Mouse (Mus musculus): ENCODE measurements around the gene Pla2g3. TPM values are rescaled to one million over a fixed set of nuclear protein-coding genes. Genes with fewer than 3 reads are reported as not detected.

The Pla2g3 gene
- polyA plus RNA-seq, 1 experiment = 0.28 TPM

DNA sequence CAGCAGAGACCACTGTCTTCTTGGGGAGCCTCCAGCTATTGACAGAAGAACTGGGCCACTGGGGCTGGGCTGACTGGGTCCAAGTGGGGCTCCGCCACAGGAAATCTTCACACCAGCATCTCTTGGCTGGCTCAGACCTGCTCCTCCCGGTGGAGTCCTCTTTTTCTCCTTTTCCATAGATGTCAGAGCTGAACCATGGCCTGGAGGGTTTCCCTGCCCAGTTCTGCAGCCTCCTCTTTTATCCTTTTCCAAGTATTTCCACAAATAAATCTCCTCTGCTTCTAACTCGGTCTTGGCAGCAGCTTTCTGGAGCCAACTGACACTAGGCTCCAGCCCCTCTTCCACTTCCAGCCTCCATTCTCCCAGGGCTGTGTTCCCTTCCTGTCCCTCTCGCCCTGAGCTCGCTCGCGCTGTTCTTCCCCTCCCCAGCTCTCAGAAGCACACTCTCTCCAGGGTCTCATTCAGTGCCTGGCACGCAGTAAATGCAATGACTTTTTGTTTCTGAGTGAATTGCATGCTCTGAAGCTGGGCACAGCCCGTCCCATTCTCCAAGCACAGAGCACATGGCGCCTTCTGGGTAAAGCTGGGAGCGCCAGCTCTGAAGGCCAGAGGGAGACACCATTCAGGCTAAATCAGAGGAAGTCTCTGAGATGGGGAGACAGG, 4.0 kb upstream of the Pla2g3 start:
- no peak for TF ChIP-seq EP300 (IDR thresholded peaks at IDR 0.05; ENCODE audit: insufficient read depth, low read depth, low read length)
- no peak for TF ChIP-seq CTCF (IDR thresholded peaks at IDR 0.05; ENCODE audit: low read depth, low read length)
- no peak for TF ChIP-seq POLR2A (IDR thresholded peaks at IDR 0.05; ENCODE audit: insufficient read depth, low read length)
- H3K9me3 ChIP-seq (replicated peaks; ENCODE audit: control insufficient read depth, insufficient read depth, low read length, poor library complexity, severe bottlenecking) = no peaks in the 10 kb centered on the region
- H3K4me3 ChIP-seq (ENCODE audit: low read depth, low read length) = no peak overlapping the region
- H3K27me3 ChIP-seq (ENCODE audit: control insufficient read depth, insufficient read depth, low read length, poor library complexity, severe bottlenecking) = no peaks in the 10 kb centered on the region
- H3K4me1 ChIP-seq (ENCODE audit: control insufficient read depth, insufficient read depth, low read length) = no peaks in the 10 kb centered on the region
- H3K36me3 ChIP-seq (ENCODE audit: control insufficient read depth, insufficient read depth, low read length, poor library complexity, severe bottlenecking) = no peaks in the 10 kb centered on the region
- H3K9ac ChIP-seq (ENCODE audit: low read depth, poor library complexity, severe bottlenecking) = no peak overlapping the region
- H3K27ac ChIP-seq (ENCODE audit: insufficient read depth, low read length) = no peak overlapping the region

DNA sequence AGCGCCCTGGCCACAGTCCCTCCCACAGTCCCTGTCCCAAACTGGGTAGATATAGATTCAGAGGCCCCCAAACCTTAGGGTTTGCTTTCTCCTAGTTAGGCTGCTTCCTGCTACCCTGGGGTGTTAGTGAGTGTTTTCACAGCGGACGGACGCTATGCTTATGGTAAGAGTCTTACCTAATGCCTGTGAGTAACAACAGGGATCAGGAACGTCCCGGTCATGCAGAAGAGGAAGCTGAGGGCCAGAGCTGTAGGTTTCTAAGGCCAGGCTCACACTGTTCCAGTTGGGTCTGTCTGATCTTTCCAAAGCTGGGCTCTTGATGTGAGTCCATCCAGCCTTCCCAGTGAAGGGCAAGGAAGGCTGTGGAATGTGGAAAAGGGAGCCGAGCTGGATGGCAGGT, 1.7 kb upstream of the Pla2g3 start:
- Histone ChIP-seq H3K9me3 (replicated peaks; ENCODE audit: control insufficient read depth, insufficient read depth, low read length, poor library complexity, severe bottlenecking) (no peaks in the 10 kb centered on the region), H3K27me3 (ENCODE audit: control insufficient read depth, insufficient read depth, low read length, poor library complexity, severe bottlenecking) (no peaks in the 10 kb centered on the region), H3K27ac (ENCODE audit: insufficient read depth, low read length) (no peak overlapping the region), H3K4me3 (ENCODE audit: low read depth, low read length) (no peak overlapping the region), H3K9ac (ENCODE audit: low read depth, poor library complexity, severe bottlenecking) (no peak overlapping the region), H3K4me1 (ENCODE audit: control insufficient read depth, insufficient read depth, low read length) (no peaks in the 10 kb centered on the region), H3K36me3 (ENCODE audit: control insufficient read depth, insufficient read depth, low read length, poor library complexity, severe bottlenecking) (no peaks in the 10 kb centered on the region)
- no peak for TF ChIP-seq CTCF (IDR thresholded peaks at IDR 0.05; ENCODE audit: low read depth, low read length)
- TF ChIP-seq EP300 (IDR thresholded peaks at IDR 0.05; ENCODE audit: insufficient read depth, low read depth, low read length) = no peak
- TF ChIP-seq POLR2A (IDR thresholded peaks at IDR 0.05; ENCODE audit: insufficient read depth, low read length) = no peak

DNA sequence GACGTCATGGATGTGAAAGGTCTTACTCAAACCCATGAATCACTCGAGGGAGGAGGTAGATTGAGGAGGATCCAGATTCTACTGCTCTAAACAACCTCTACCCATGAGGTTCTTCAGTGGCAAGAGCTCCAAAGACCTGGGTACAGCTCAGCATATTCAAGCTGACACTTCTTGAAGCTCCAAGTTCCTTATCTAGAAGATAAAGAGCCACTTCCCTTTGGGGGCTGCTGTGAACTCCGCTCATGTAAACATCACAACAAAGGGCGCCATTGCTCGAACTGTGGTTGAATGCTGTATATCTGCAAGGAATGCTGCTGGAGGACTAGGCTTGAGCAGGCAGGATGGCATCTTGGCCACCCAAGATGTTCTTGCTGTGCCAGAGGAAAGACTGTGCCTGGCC, 952 bp downstream of the Pla2g3 start:
- no peaks in the 10 kb centered on the region for H3K36me3 ChIP-seq (ENCODE audit: control insufficient read depth, insufficient read depth, low read length, poor library complexity, severe bottlenecking)
- no peak for TF ChIP-seq POLR2A (IDR thresholded peaks at IDR 0.05; ENCODE audit: insufficient read depth, low read length)
- no peak for TF ChIP-seq EP300 (IDR thresholded peaks at IDR 0.05; ENCODE audit: insufficient read depth, low read depth, low read length)
- no peak for TF ChIP-seq CTCF (IDR thresholded peaks at IDR 0.05; ENCODE audit: low read depth, low read length)
- no peaks in the 10 kb centered on the region for H3K27me3 ChIP-seq (ENCODE audit: control insufficient read depth, insufficient read depth, low read length, poor library complexity, severe bottlenecking)
- H3K27ac ChIP-seq (ENCODE audit: insufficient read depth, low read length) = no peak overlapping the region
- no peak overlapping the region for H3K9ac ChIP-seq (ENCODE audit: low read depth, poor library complexity, severe bottlenecking)
- H3K9me3 ChIP-seq (replicated peaks; ENCODE audit: control insufficient read depth, insufficient read depth, low read length, poor library complexity, severe bottlenecking) = no peaks in the 10 kb centered on the region
- no peaks in the 10 kb centered on the region for H3K4me1 ChIP-seq (ENCODE audit: control insufficient read depth, insufficient read depth, low read length)
- no peak overlapping the region for H3K4me3 ChIP-seq (ENCODE audit: low read depth, low read length)

DNA sequence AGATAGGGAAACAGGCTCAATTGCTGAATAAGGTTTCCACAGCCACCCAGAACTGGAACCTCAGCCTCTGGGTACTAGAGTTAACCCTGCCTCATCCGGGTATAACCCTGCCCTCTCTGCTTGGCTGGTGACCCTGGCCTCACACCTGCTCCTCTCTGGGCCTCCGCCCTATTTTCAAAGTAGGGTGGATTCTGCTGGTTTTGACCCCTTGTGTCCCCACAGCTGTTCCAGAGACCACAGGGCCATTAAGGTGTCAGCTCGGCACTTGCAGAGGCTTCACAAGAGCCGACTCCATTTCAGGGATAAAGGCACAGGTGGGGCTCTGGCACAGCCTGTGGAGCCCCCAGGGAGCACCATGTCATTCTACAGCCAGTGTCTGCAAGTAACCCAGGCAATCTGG, 4.7 kb downstream of the Pla2g3 start:
- no peak overlapping the region for H3K27ac ChIP-seq (ENCODE audit: insufficient read depth, low read length)
- TF ChIP-seq POLR2A (IDR thresholded peaks at IDR 0.05; ENCODE audit: insufficient read depth, low read length) = no peak
- TF ChIP-seq EP300 (IDR thresholded peaks at IDR 0.05; ENCODE audit: insufficient read depth, low read depth, low read length) = no peak
- no peak for TF ChIP-seq CTCF (IDR thresholded peaks at IDR 0.05; ENCODE audit: low read depth, low read length)
- H3K4me1 ChIP-seq (ENCODE audit: control insufficient read depth, insufficient read depth, low read length) = no peaks in the 10 kb centered on the region

DNA sequence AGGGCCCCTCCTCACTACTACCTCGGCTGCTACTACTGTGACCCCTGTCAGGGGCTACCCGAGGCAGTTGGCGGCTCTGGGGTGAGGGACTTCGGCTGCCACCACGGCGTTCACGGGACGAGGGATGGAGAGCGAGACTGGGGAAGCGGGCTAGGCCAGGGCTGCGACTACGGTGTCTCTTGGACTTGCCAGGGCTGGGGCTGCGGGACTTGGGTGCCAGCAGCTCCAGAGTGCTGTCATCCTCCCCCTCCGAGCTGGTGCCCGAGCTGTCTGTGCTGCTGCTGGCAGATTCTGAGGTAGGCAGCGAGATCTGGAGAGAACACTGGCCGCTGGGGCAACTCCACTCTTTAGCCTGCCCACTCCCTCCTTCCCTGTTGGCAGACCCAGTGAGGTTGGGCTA, 6.8 kb downstream of the Pla2g3 start:
- Histone ChIP-seq H3K4me1 (ENCODE audit: control insufficient read depth, insufficient read depth, low read length) (no peaks in the 10 kb centered on the region), H3K9me3 (replicated peaks; ENCODE audit: control insufficient read depth, insufficient read depth, low read length, poor library complexity, severe bottlenecking) (no peaks in the 10 kb centered on the region), H3K4me3 (ENCODE audit: low read depth, low read length) (peak overlapping the region; percentile 13; the same call in 1 of the 2 replicates), H3K9ac (ENCODE audit: low read depth, poor library complexity, severe bottlenecking) (no peak overlapping the region), H3K36me3 (ENCODE audit: control insufficient read depth, insufficient read depth, low read length, poor library complexity, severe bottlenecking) (no peaks in the 10 kb centered on the region), H3K27me3 (ENCODE audit: control insufficient read depth, insufficient read depth, low read length, poor library complexity, severe bottlenecking) (no peaks in the 10 kb centered on the region), H3K27ac (ENCODE audit: insufficient read depth, low read length) (no peak overlapping the region)
- TF ChIP-seq EP300 (IDR thresholded peaks at IDR 0.05; ENCODE audit: insufficient read depth, low read depth, low read length) (no peak), POLR2A (IDR thresholded peaks at IDR 0.05; ENCODE audit: insufficient read depth, low read length) (no peak), CTCF (IDR thresholded peaks at IDR 0.05; ENCODE audit: low read depth, low read length) (no peak)

More for the DNA sequence above, 4.7 kb downstream of the Pla2g3 start:
- Histone ChIP-seq H3K27me3 (ENCODE audit: control insufficient read depth, insufficient read depth, low read length, poor library complexity, severe bottlenecking) (no peaks in the 10 kb centered on the region), H3K9me3 (replicated peaks; ENCODE audit: control insufficient read depth, insufficient read depth, low read length, poor library complexity, severe bottlenecking) (no peaks in the 10 kb centered on the region), H3K36me3 (ENCODE audit: control insufficient read depth, insufficient read depth, low read length, poor library complexity, severe bottlenecking) (no peaks in the 10 kb centered on the region), H3K9ac (ENCODE audit: low read depth, poor library complexity, severe bottlenecking) (no peak overlapping the region), H3K4me3 (ENCODE audit: low read depth, low read length) (no peak overlapping the region)

- Histone ChIP-seq H3K9ac (ENCODE audit: low read depth, poor library complexity, severe bottlenecking) (no peak overlapping the region), H3K27ac (ENCODE audit: insufficient read depth, low read length) (no peak overlapping the region), H3K4me1 (ENCODE audit: control insufficient read depth, insufficient read depth, low read length) (no peaks in the 10 kb centered on the region), H3K9me3 (replicated peaks; ENCODE audit: control insufficient read depth, insufficient read depth, low read length, poor library complexity, severe bottlenecking) (no peaks in the 10 kb centered on the region), H3K27me3 (ENCODE audit: control insufficient read depth, insufficient read depth, low read length, poor library complexity, severe bottlenecking) (no peaks in the 10 kb centered on the region), H3K36me3 (ENCODE audit: control insufficient read depth, insufficient read depth, low read length, poor library complexity, severe bottlenecking) (no peaks in the 10 kb centered on the region), H3K4me3 (ENCODE audit: low read depth, low read length) (no peak overlapping the region)
- TF ChIP-seq CTCF (IDR thresholded peaks at IDR 0.05; ENCODE audit: low read depth, low read length) (no peak), POLR2A (IDR thresholded peaks at IDR 0.05; ENCODE audit: insufficient read depth, low read length) (no peak), EP300 (IDR thresholded peaks at IDR 0.05; ENCODE audit: insufficient read depth, low read depth, low read length) (no peak)
Measured at GRCm38 (mm10) chr11:3495496-3495895, 7.4 kb downstream of the Pla2g3 start.
